Mouse (Mus musculus) heart, postnatal 25 days (tissue): ENCODE data around the gene Tmem131l. TPM values are rescaled to one million over a fixed set of nuclear protein-coding genes. Genes with fewer than 3 reads are reported as not detected.

Source experiments
- total RNA-seq, 2 experiments: library from RNA; stranded (reverse); gene quantifications; 2 replicates each; pipeline ENCODE4 v1.2.3; 2021

The Tmem131l gene
- total RNA-seq, 2 experiments from 2014 or later: 19.4 to 20.8 TPM

Other genes with a start within 250 kb of the Tmem131l start
- gene Tlr2, start 198.4 kb downstream of the Tmem131l start, total RNA-seq: 1 to 10 TPM; 2.1 to 2.8 TPM
- gene Mnd1, start 115.6 kb upstream of the Tmem131l start, total RNA-seq: 1 to 10 TPM; 3.2 to 4.2 TPM
- gene Gm6525, start 133.9 kb upstream of the Tmem131l start, total RNA-seq: not detected